Mouse (Mus musculus) liver, embryonic 14.5 days (tissue): ENCODE measurements around the gene Cacnb2.

Source experiments
- CTCF ChIP-seq: IDR thresholded peaks from 2 replicates; pipeline ENCODE4 v1.5.1; 2016; ENCODE audit warnings: antibody characterized with exemption, low read depth, control low read depth
- EP300 ChIP-seq: IDR thresholded peaks from 2 replicates; pipeline ENCODE4 v1.6.1; 2016; ENCODE audit warnings: antibody characterized with exemption, low read depth

GRCm38 (mm10) chr2:14874281-14875037, 271.6 kb downstream of the Cacnb2 start:
- TF ChIP-seq CTCF (no peak), EP300 (no peak)
